Mouse (Mus musculus) cerebellum, adult 2 months (tissue): ENCODE measurements at regions not wholly inside any gene's neighbourhood (a gene's known extent, or its start where the extent isn't known, plus 50 kb on each side); places are given as distances from the start of the nearest gene placed in this dataset.

Experiments used
- DNase-seq, 2 experiments: peaks; one replicate each; pipeline ENCODE4 v3.0.0; 2021
- H3K27ac ChIP-seq: fragments of 200-500 bp; 2 replicates; pipeline ENCODE4 v1.5.1; 2012; ENCODE audit warnings: low read length, control low read depth, inconsistent platforms; ENCODE audit not compliant: insufficient read depth
- H3K27me3 ChIP-seq: fragments of 200-500 bp; 2 replicates; pipeline ENCODE4 v1.6.1; 2012; ENCODE audit warnings: inconsistent platforms, mild to moderate bottlenecking, low read length, moderate library complexity; ENCODE audit not compliant: control insufficient read depth, insufficient read depth
- H3K4me1 ChIP-seq: fragments of 200-500 bp; 2 replicates; pipeline ENCODE4 v1.6.1; 2011; ENCODE audit warnings: low read length; ENCODE audit not compliant: control insufficient read depth, insufficient read depth
- H3K4me3 ChIP-seq: fragments of 200-500 bp; replicated peaks from 2 replicates; pipeline ENCODE3; 2011; ENCODE audit warnings: mild to moderate bottlenecking, low read depth, low read length, control low read depth; ENCODE audit not compliant: insufficient read depth
- CTCF ChIP-seq: fragments of 200-500 bp; IDR thresholded peaks from 2 replicates; pipeline ENCODE4 v1.5.1; 2011; ENCODE audit warnings: low read depth, mild to moderate bottlenecking, control low read depth, low read length, moderate library complexity, borderline replicate concordance; ENCODE audit not compliant: insufficient read depth
- POLR2A ChIP-seq: fragments of 200-500 bp; IDR thresholded peaks from 2 replicates; pipeline ENCODE4 v1.6.1; 2011; ENCODE audit warnings: low read length, control low read depth, borderline replicate concordance; ENCODE audit not compliant: insufficient read depth
- WGBS: fragments of 180-500 bp; shearing (Covaris S2); methylation state at CpG from one replicate; pipeline ENCODE4 v1.1.7; 2018; 5-methylcytosine and 5-hydroxymethylcytosine counted together

DNA sequence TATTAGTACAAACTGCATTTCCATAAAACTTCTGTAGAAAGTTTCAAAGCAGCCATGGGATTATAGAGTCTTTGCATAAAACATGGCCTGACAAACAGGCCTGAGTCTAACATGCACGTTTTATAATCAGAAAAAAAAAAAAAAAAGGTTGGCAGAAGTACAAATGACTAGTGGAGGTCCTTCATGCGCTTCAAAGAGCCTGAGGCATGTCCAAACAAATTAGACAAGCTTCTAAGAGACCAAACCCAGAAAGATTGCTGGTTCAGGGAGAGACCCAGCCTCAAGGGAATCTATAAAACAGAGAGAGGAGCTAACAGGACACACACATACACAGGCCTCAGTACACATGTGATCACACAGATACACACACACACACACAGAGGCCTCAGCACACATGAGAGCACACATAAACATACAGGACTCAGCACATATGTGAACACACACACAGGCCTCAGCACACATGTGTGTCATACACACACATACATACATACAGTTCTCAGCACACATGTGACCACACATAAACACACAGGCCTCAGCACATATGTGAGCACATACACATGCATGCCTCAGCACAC, 57.0 kb upstream of the Gnaq start:
- no peak for DNase-seq
- Histone ChIP-seq H3K4me3 (no peak overlapping the region), H3K27ac (no peak overlapping the region), H3K27me3 (no peaks in the 10 kb centered on the region), H3K4me1 (no peaks in the 10 kb centered on the region)
- 42% methylated on average over 2 of the region's 2 CpGs for WGBS
- TF ChIP-seq POLR2A: no peak
- no peak for TF ChIP-seq CTCF

DNA sequence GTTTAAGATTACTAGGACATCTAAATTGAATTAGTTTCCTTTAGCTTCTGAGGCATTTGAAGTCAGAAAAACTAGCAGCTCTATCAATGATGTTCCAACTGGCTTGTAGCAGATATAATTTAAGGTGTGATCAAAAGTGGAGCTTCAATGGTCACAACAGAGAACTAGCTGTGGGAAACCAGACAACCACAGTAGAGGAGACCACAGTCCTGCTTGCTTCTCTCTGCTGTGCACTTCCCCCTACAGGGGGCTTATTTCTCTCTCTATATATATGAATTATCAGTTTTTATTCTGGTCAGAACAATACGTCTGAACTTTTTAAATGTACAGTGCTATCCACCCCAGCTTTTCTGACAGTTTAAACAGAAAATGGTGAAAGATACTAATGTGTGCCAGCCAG, 57.6 kb upstream of the Gnaq start:
- 78% methylated on average over 1 of the region's 1 CpGs for WGBS
- Histone ChIP-seq H3K27me3 (no peaks in the 10 kb centered on the region), H3K4me3 (no peak overlapping the region), H3K27ac (no peak overlapping the region), H3K4me1 (no peaks in the 10 kb centered on the region)
- no peak for DNase-seq
- no peak for TF ChIP-seq CTCF
- TF ChIP-seq POLR2A: no peak

DNA sequence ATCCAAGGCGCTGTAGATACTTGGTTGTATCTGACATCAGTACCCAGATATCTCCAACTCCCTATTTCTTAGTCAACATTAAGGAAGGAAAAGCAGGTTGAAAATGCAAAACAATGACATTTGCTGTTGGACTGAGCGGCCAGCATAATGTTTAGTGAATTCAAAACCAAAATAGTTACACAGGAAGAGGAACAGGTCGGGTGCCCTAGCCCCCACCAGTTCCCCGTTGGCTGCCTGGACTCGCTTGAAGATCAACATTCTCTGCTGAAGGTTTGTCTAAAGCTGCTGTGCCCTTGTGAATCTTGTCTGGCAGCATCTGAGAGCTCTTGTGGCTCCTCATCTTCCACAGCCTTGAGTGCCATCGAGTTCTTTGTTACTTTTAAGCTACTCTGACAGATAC, 65.3 kb upstream of the Gnaq start:
- Histone ChIP-seq H3K4me3 (no peak overlapping the region), H3K4me1 (peaks cover 3% of the 10 kb centered on the region; the same call in 1 of the 2 replicates), H3K27ac (no peak overlapping the region), H3K27me3 (no peaks in the 10 kb centered on the region)
- no peak for DNase-seq
- WGBS: 90% methylated on average over 6 of the region's 6 CpGs
- TF ChIP-seq CTCF (no peak), POLR2A (no peak)

DNA sequence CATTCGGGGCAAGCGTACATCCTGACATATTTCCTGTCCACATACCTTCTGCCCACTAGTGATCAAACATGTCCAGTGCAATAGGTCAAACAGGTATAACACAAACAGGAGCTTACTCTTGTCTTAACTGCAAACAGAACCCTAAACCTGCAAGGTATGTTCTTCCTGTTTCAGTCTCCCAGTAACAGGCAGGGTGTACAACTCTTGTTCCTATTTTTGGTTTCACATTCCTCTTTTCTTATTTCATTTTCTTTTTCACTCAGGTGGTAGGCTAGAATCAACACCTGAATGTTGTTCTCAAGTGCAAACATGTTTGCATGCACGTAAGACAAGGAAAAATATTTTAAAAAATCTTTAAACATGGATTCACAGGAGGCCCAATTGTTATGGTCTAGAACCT, 67.7 kb upstream of the Gnaq start:
- H3K4me1 ChIP-seq: peaks cover 3% of the 10 kb centered on the region; the same call in 1 of the 2 replicates
- TF ChIP-seq CTCF (no peak), POLR2A (no peak)
- no peaks in the 10 kb centered on the region for H3K27me3 ChIP-seq
- 98% methylated on average over 3 of the region's 3 CpGs for WGBS
- H3K27ac ChIP-seq: no peak overlapping the region
- H3K4me3 ChIP-seq: no peak overlapping the region
- DNase-seq: no peak

DNA sequence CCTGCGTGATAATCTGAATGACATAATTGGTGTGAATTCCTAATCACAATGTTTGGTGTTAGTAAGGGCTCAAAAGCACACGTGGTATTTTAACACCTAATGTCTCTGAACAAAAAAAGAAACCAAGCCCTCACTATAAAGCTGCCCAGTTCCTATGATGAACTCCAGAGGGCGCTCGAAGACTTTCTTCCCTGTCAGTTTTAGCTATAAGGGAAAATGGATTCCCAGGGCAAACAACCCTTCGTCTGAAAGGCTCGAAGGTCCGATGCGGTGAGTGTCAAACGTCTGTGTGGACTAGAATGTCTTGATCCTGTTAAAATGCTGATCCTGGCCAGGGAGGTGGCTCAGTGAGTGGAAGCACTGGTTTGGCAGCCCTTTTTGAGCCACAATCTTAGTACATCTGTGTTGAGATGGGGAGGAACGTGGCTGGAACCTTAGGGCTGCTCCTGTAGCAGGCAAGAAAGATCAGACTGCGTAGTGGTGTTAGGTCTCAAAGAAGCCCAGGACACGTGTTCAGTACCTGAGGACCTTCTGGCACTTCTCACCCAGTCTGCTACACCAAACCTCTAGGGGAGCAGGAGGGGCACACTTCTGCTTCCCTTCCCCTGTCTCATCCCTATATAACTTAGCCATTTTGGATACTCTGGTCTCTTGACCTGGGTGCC, 68.6 kb upstream of the Gnaq start:
- no peaks in the 10 kb centered on the region for H3K27me3 ChIP-seq
- H3K4me3 ChIP-seq: peak overlapping the region; percentile 52
- TF ChIP-seq POLR2A (no peak), CTCF (peak; percentile 66)
- H3K27ac ChIP-seq: no peak overlapping the region
- H3K4me1 ChIP-seq: peaks cover 3% of the 10 kb centered on the region; the same call in 1 of the 2 replicates
- WGBS: 9% methylated on average over 12 of the region's 12 CpGs
- peak; percentile 71 to 83 for DNase-seq

DNA sequence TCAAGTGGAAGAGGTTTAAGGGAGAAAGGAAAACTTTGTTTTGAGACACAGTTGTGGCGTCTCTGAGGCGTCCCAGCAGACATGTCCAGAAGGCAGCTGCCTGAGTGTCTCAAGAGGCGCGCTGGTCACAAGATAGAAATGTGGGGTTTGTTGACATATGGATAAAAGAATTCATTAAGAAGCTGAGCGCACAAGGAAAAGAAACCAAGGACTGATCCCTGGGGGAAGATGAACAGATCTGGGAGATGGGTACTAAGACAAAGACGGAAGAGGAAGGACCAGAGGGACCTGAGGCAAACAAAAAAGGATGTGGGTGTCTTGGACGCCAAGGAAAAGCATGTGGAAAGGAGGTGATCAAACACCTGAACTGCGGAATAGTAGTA, 69.1 kb upstream of the Gnaq start:
- TF ChIP-seq CTCF (no peak), POLR2A (no peak)
- H3K27me3 ChIP-seq: no peaks in the 10 kb centered on the region
- peaks cover 3% of the 10 kb centered on the region; the same call in 1 of the 2 replicates for H3K4me1 ChIP-seq
- WGBS: 50% methylated on average over 8 of the region's 8 CpGs
- no peak overlapping the region for H3K27ac ChIP-seq
- no peak overlapping the region for H3K4me3 ChIP-seq
- DNase-seq: no peak

DNA sequence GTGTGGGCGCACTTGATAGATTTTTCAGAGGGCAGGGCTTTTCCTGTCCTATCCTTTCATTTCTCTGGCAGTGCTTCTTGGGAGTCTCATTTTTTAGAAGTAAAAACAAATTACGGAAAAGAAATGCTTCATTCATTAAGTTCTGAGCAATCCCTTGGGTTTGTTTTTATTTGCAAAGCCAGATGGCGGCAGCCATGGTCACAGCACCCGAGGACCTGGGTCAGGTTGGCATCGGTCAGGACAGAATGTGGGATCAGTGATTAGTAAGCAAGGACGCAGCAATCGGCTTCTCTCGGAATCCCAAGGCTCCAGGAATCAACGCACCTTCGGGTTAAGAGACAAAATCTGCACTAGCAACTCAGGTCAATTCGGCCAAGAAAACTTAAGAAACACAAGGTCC, 70.8 kb upstream of the Gnaq start:
- Histone ChIP-seq H3K27me3 (no peaks in the 10 kb centered on the region), H3K4me3 (no peak overlapping the region), H3K4me1 (peaks cover 3% of the 10 kb centered on the region; the same call in 1 of the 2 replicates), H3K27ac (no peak overlapping the region)
- TF ChIP-seq CTCF (no peak), POLR2A (no peak)
- 76% methylated on average over 11 of the region's 11 CpGs for WGBS
- DNase-seq: no peak

DNA sequence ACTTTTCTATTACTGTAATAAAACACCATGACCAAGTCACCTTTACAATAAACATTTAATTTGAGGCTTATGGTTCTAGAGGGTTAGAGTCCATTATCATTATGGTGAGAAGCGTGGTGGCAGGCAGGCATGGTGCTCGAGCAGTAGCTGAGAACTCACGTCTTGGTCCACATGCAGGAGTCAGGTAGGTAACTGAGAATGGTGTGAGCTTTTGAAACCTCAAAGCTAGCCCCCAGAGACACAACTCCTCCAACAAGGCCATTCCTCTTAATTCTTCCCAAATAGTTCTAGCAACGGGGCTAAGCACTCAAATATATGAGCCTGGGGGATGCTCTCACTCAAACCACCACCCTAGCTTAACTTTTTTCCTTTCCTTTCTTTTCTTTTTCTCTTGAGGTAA, 73.6 kb upstream of the Gnaq start:
- Histone ChIP-seq H3K27ac (no peak overlapping the region), H3K4me1 (no peaks in the 10 kb centered on the region; the same call in 1 of the 2 replicates), H3K27me3 (no peaks in the 10 kb centered on the region), H3K4me3 (no peak overlapping the region)
- 94% methylated on average over 4 of the region's 4 CpGs for WGBS
- TF ChIP-seq CTCF: no peak
- no peak for TF ChIP-seq POLR2A
- DNase-seq: no peak
